Mouse (Mus musculus) lung, adult 2 months (tissue): ENCODE measurements around the gene Hipk2. TPM values are rescaled to one million over a fixed set of nuclear protein-coding genes. Genes with fewer than 3 reads are reported as not detected.
"Not testable (repeated sequence)": the region's sequence is repeated elsewhere in the genome, so short reads cannot be mapped to it uniquely, and the experiment has no call there.

Experiments
- DNase-seq: peaks from one replicate; pipeline ENCODE4 v3.0.0; 2022
- H3K4me1 ChIP-seq: fragments of 200-500 bp; 2 replicates; pipeline ENCODE4 v1.6.1; 2011; ENCODE audit warnings: low read length; ENCODE audit not compliant: control insufficient read depth, insufficient read depth
- H3K4me3 ChIP-seq: fragments of 200-500 bp; replicated peaks from 2 replicates; pipeline ENCODE3; 2011; ENCODE audit warnings: low read depth, mild to moderate bottlenecking, control low read depth, low read length; ENCODE audit errors: extremely low read depth
- CTCF ChIP-seq: fragments of 200-500 bp; IDR thresholded peaks from 2 replicates; pipeline ENCODE4 v1.5.1; 2011; ENCODE audit warnings: mild to moderate bottlenecking, low read length, control low read depth; ENCODE audit not compliant: insufficient read depth
- POLR2A ChIP-seq: fragments of 200-500 bp; IDR thresholded peaks from 2 replicates; pipeline ENCODE4 v1.6.1; 2011; ENCODE audit warnings: low read depth, mild to moderate bottlenecking, control low read depth, low read length, borderline replicate concordance; ENCODE audit errors: extremely low read depth
- WGBS: fragments of 180-500 bp; shearing (Covaris S2); methylation state at CpG from one replicate; pipeline ENCODE4 v1.1.7; 2018; 5-methylcytosine and 5-hydroxymethylcytosine counted together
- polyA plus RNA-seq: library from polyadenylated mRNA; depleted of rRNA; stranded (reverse); fragments of >200 nt; gene quantifications from 2 replicates; pipeline ENCODE4 v1.2.3, GENCODE M21; 2012; rRNA removed

Gene Hipk2
- polyA plus RNA-seq, 1 experiment, result 54.8 TPM

DNA sequence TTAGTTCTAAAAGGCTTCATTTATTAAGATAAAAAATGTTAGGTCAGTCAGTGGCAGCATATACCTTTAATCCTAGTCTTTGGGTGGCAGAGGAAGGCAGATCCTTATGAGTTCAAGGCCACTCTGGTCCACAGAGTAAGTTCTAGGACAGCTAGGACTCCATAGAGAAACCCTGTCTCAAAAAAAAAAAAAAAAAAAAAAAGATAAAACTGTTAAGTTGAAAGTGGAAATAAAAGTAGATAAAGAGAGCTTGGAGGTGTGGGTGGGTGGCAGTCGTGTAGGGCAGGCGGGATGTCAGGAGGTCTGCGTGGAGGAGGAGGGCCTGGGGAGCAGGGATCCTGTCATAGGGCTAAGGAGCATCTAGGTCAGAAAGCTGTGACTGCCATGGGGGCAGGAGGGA is 204.0 kb downstream of the Hipk2 start:
- H3K4me3 ChIP-seq, result no peak overlapping the region
- DNase-seq, result no peak
- H3K4me1 ChIP-seq, result no peaks in the 10 kb centered on the region
- no peak for TF ChIP-seq CTCF
- WGBS, result 82% methylated on average over 3 of the region's 3 CpGs

DNA sequence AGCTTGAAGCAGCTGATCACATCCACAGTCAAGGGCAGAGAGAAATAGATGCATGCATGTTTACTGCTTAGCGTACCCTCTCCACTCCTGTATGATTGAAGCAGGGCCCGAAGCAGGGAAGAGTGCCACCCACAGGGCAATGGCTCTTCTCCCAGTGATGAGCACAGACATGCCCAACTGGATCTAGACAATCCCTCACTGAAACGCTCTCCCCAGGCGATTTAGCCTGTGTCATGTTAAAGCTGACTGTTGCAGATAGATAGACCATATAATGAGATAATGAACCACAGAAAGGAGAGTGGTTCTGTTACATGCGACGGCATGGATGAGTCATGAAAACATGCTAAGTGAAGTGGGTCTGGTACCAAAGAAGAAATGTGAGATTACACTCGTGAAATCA is 204.7 kb downstream of the Hipk2 start:
- no peak for DNase-seq
- no peak overlapping the region for H3K4me3 ChIP-seq
- no peaks in the 10 kb centered on the region for H3K4me1 ChIP-seq
- 88% methylated on average over 7 of the region's 7 CpGs for WGBS
- no peak for TF ChIP-seq POLR2A
- no peak for TF ChIP-seq CTCF

GRCm38 (mm10) chr6:38670488-38670887 is 205.5 kb downstream of the Hipk2 start:
- not testable (repeated sequence) for H3K4me3 ChIP-seq, DNase-seq, H3K4me1 ChIP-seq
- 83% methylated on average over 1 of the region's 1 CpGs for WGBS

- TF ChIP-seq POLR2A (no peak), CTCF (peak; percentile 17; the same call in 1 of the 2 replicates)
- no peak for DNase-seq
- Histone ChIP-seq H3K4me3 (no peak overlapping the region), H3K4me1 (no peaks in the 10 kb centered on the region)
- 60% methylated on average over 6 of the region's 6 CpGs for WGBS
Measured at GRCm38 (mm10) chr6:38669580-38669979, 206.4 kb downstream of the Hipk2 start.

GRCm38 (mm10) chr6:38662714-38663615 is 213.0 kb downstream of the Hipk2 start, which contains the start of gene Clec2l:
Gene Clec2l, plus strand, starts transcription at chr6:38663069.
- 2% methylated on average over 84 of the region's 84 CpGs for WGBS
- peak within 1 kb of the TSS; percentile 4 for H3K4me3 ChIP-seq
- no peak for DNase-seq
- TF ChIP-seq POLR2A (no peak), CTCF (no peak)
- no peaks in the 10 kb centered on the region for H3K4me1 ChIP-seq

DNA sequence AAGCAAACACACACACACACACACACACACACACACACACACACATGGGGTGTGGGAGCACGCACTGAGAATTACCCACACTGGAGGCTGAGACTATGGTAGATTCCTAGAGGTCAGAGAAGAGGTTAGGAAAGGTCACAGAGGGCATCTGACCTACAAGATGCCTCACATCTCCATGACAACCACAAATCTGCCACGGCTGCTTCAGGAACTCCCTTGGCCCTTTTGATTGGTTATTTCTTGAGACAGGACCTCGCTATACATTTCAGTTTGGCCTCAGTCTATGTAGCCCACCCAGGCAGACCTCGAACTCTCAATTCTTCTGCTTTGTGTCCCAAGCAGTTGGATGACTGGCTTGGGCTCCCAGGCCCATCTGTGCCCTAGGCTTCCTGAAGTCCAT is 214.3 kb downstream of the Hipk2 start:
- DNase-seq, result no peak
- TF ChIP-seq CTCF (no peak), POLR2A (no peak)
- Histone ChIP-seq H3K4me3 (no peak overlapping the region), H3K4me1 (no peaks in the 10 kb centered on the region)
- 79% methylated on average over 4 of the region's 4 CpGs for WGBS

DNA sequence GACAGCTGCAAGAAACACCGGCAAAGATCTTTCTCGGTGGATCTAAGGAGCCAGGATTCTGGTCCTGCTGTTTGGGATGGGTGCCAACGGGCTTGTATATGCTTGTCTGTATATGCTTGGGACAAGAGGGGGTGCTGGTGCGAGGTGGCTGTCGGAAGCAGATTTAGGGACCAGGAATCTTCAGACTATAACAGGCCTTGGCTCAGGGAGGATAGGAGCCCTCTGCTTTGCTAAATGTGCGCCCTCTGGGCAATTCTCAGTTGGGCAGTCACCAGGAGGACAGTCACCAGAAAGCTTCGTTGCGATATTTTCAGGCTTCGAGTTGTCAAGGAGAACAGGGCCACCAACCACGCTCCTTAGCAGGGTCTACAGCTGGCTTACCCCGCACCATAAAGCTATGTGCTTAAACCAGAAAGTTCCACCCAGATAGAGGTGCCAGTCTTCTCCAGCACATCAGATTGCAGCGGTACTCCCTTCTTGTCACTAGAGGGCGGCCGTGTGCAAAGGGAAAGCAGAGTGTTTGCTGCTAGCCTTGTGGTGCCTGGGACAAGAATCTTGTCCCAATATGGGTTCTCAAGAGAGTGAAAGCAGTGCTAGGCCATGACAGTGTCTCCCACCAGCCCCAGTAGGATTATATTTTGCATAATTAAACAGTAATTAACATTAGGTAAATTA is 225.6 kb downstream of the Hipk2 start:
- Histone ChIP-seq H3K4me1 (no peaks in the 10 kb centered on the region), H3K4me3 (no peak overlapping the region)
- DNase-seq, result peak; percentile 54
- 32% methylated on average over 14 of the region's 14 CpGs for WGBS
- TF ChIP-seq POLR2A, result no peak
- TF ChIP-seq CTCF, result peak; percentile 95

- H3K4me3 ChIP-seq, result no peak overlapping the region
- 64% methylated on average over 3 of the region's 3 CpGs for WGBS
- DNase-seq, result no peak
- H3K4me1 ChIP-seq, result no peaks in the 10 kb centered on the region
- TF ChIP-seq CTCF (peak; percentile 41), POLR2A (no peak)
Measured at GRCm38 (mm10) chr6:38649545-38649944, 226.4 kb downstream of the Hipk2 start.

Other genes starting within 250 kb of the Hipk2 start
- 4.0 and 5.3 TPM in 2 replicates for gene Klrg2, start 238.9 kb downstream of the Hipk2 start, polyA plus RNA-seq
- gene Clec2l, start 213.1 kb downstream of the Hipk2 start, polyA plus RNA-seq, result 0.50 and 1.1 TPM in 2 replicates
- gene Tbxas1, start 761 bp downstream of the Hipk2 start, polyA plus RNA-seq, result 7.3 and 9.1 TPM in 2 replicates
- 46.7 and 51.8 TPM in 2 replicates for gene Parp12, start 242.2 kb upstream of the Hipk2 start, polyA plus RNA-seq